Mouse (Mus musculus): ENCODE data around the gene Gm4858. TPM values are rescaled to one million over a fixed set of nuclear protein-coding genes. Genes with fewer than 3 reads are reported as not detected.
A peak's percentile ranks its signal among the peaks of the same experiment; 100 is the strongest.
"Not testable (repeated sequence)": the region's sequence is repeated elsewhere in the genome, so short reads cannot be mapped to it uniquely, and the experiment has no call there.

Gm4858 gene
- polyA plus RNA-seq, 1 experiment: not detected

- H3K27ac ChIP-seq (ENCODE audit: control insufficient read depth, insufficient read depth, low read depth, low read length): no peak overlapping the region
- no peaks in the 10 kb centered on the region for H3K36me3 ChIP-seq (ENCODE audit: control insufficient read depth, insufficient read depth, low read length)
- TF ChIP-seq CTCF (IDR thresholded peaks at IDR 0.05; ENCODE audit: control insufficient read depth, insufficient read depth, insufficient replicate concordance, low read depth, low read length): peak; percentile 24; the same call in 1 of the 2 replicates
- no peak for TF ChIP-seq POLR2A (IDR thresholded peaks at IDR 0.05; ENCODE audit: control insufficient read depth, low read depth, low read length)
- H3K27me3 ChIP-seq (ENCODE audit: control insufficient read depth, insufficient read depth, low read length): no peaks in the 10 kb centered on the region
- no peaks in the 10 kb centered on the region for H3K4me1 ChIP-seq (ENCODE audit: control insufficient read depth, insufficient read depth, low read length)
- no peak overlapping the region for H3K4me3 ChIP-seq (ENCODE audit: control insufficient read depth, low read depth, low read length)
These were observed 15.7 kb upstream of the Gm4858 start for GRCm38 (mm10) chr3:93052826-93053474.

DNA sequence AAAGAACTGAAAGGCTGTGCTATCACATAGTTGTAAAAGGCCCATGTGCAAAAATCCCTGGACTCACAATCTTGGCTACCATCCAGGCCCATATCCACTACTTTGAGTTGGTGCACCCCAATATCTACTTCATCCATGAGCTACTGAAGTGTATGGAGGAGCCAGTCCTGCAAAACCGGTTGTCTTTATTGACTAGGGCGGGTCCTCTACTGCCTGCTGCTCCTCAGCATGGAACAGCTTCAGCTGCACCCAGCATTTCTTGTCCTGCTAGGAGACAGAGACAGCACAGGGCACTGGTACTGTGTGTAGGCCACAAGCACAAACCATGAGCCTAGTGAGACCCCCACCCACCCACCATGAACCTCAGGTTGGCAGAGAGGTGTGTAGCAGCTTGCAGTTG, 18.0 kb downstream of the Gm4858 start:
- Histone ChIP-seq H3K27me3 (ENCODE audit: control insufficient read depth, insufficient read depth, low read length) (no peaks in the 10 kb centered on the region), H3K4me1 (ENCODE audit: control insufficient read depth, insufficient read depth, low read length) (no peaks in the 10 kb centered on the region), H3K36me3 (ENCODE audit: control insufficient read depth, insufficient read depth, low read length) (no peaks in the 10 kb centered on the region), H3K4me3 (ENCODE audit: control insufficient read depth, low read depth, low read length) (no peak overlapping the region), H3K27ac (ENCODE audit: control insufficient read depth, insufficient read depth, low read depth, low read length) (no peak overlapping the region)
- TF ChIP-seq POLR2A (IDR thresholded peaks at IDR 0.05; ENCODE audit: control insufficient read depth, low read depth, low read length) (no peak), CTCF (IDR thresholded peaks at IDR 0.05; ENCODE audit: control insufficient read depth, insufficient read depth, insufficient replicate concordance, low read depth, low read length) (no peak)

DNA sequence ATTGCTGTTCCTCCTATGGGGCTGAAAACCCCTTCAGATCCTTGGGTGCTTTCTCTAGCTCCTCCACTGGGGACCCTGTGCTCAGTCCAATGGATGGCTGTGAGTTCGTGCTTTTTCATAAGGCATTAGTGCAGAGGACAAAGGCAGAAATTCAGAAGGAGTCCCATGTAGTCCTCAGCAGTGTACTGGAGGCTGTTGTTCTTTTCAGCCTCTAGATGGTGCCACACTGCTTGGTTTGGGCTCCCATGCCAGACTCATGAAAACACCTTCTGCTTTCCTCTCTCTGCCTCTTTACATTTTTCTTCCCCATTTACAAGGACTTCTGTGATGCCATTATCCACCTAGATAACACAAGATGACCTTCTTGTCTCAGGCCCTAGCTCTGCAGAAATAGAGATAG, 25.0 kb downstream of the Gm4858 start:
- H3K27ac ChIP-seq (ENCODE audit: control insufficient read depth, insufficient read depth, low read depth, low read length); H3K4me1 ChIP-seq (ENCODE audit: control insufficient read depth, insufficient read depth, low read length); H3K27me3 ChIP-seq (ENCODE audit: control insufficient read depth, insufficient read depth, low read length); H3K4me3 ChIP-seq (ENCODE audit: control insufficient read depth, low read depth, low read length); H3K36me3 ChIP-seq (ENCODE audit: control insufficient read depth, insufficient read depth, low read length): not testable (repeated sequence)

- H3K4me1 ChIP-seq (ENCODE audit: control insufficient read depth, insufficient read depth, low read length): no peaks in the 10 kb centered on the region; the same call in 1 of the 2 replicates
- H3K27ac ChIP-seq (ENCODE audit: control insufficient read depth, insufficient read depth, low read depth, low read length): no peak overlapping the region
- no peaks in the 10 kb centered on the region for H3K36me3 ChIP-seq (ENCODE audit: control insufficient read depth, insufficient read depth, low read length)
- H3K4me3 ChIP-seq (ENCODE audit: control insufficient read depth, low read depth, low read length): no peak overlapping the region
- no peak for TF ChIP-seq CTCF (IDR thresholded peaks at IDR 0.05; ENCODE audit: control insufficient read depth, insufficient read depth, insufficient replicate concordance, low read depth, low read length)
- no peak for TF ChIP-seq POLR2A (IDR thresholded peaks at IDR 0.05; ENCODE audit: control insufficient read depth, low read depth, low read length)
- H3K27me3 ChIP-seq (ENCODE audit: control insufficient read depth, insufficient read depth, low read length): no peaks in the 10 kb centered on the region
These were observed 27.8 kb downstream of the Gm4858 start for GRCm38 (mm10) chr3:93096447-93096846.

- Histone ChIP-seq H3K36me3 (ENCODE audit: control insufficient read depth, insufficient read depth, low read length) (no peaks in the 10 kb centered on the region), H3K4me1 (ENCODE audit: control insufficient read depth, insufficient read depth, low read length) (no peaks in the 10 kb centered on the region), H3K27me3 (ENCODE audit: control insufficient read depth, insufficient read depth, low read length) (no peaks in the 10 kb centered on the region), H3K27ac (ENCODE audit: control insufficient read depth, insufficient read depth, low read depth, low read length) (no peak overlapping the region), H3K4me3 (ENCODE audit: control insufficient read depth, low read depth, low read length) (no peak overlapping the region)
- TF ChIP-seq POLR2A (IDR thresholded peaks at IDR 0.05; ENCODE audit: control insufficient read depth, low read depth, low read length) (no peak), CTCF (IDR thresholded peaks at IDR 0.05; ENCODE audit: control insufficient read depth, insufficient read depth, insufficient replicate concordance, low read depth, low read length) (peak; percentile 40; the same call in 1 of the 2 replicates)
These were observed 43.0 kb downstream of the Gm4858 start for GRCm38 (mm10) chr3:93111668-93112067.

DNA sequence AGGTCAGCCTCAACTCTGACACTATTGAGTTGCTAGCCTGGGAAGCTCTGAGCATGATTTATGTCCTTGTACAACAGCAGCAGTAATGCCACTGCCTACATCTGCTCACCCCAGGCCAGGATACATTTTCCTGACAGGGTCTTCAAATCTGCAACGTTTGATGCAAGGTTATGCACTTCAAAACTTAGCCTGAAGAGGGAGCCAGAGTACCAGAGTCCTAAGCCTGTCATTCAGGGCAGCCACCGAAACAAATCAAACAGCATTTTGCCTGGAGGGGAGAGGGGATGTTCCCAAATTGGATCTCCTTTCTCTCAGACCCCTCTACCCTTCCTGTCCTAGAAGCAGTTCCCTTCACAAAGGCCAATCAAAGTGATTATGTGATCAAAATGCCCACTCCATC, 45.9 kb downstream of the Gm4858 start:
- no peak for TF ChIP-seq POLR2A (IDR thresholded peaks at IDR 0.05; ENCODE audit: control insufficient read depth, low read depth, low read length)
- TF ChIP-seq CTCF (IDR thresholded peaks at IDR 0.05; ENCODE audit: control insufficient read depth, insufficient read depth, insufficient replicate concordance, low read depth, low read length): peak; percentile 18; the same call in 1 of the 2 replicates
- H3K27ac ChIP-seq (ENCODE audit: control insufficient read depth, insufficient read depth, low read depth, low read length): no peak overlapping the region
- no peaks in the 10 kb centered on the region for H3K36me3 ChIP-seq (ENCODE audit: control insufficient read depth, insufficient read depth, low read length)
- H3K4me1 ChIP-seq (ENCODE audit: control insufficient read depth, insufficient read depth, low read length): no peaks in the 10 kb centered on the region
- no peaks in the 10 kb centered on the region for H3K27me3 ChIP-seq (ENCODE audit: control insufficient read depth, insufficient read depth, low read length)
- H3K4me3 ChIP-seq (ENCODE audit: control insufficient read depth, low read depth, low read length): no peak overlapping the region

- no peak overlapping the region for H3K27ac ChIP-seq (ENCODE audit: control insufficient read depth, insufficient read depth, low read depth, low read length)
- H3K27me3 ChIP-seq (ENCODE audit: control insufficient read depth, insufficient read depth, low read length): no peaks in the 10 kb centered on the region
- TF ChIP-seq CTCF (IDR thresholded peaks at IDR 0.05; ENCODE audit: control insufficient read depth, insufficient read depth, insufficient replicate concordance, low read depth, low read length) (no peak), POLR2A (IDR thresholded peaks at IDR 0.05; ENCODE audit: control insufficient read depth, low read depth, low read length) (no peak)
- H3K4me1 ChIP-seq (ENCODE audit: control insufficient read depth, insufficient read depth, low read length): no peaks in the 10 kb centered on the region
- H3K4me3 ChIP-seq (ENCODE audit: control insufficient read depth, low read depth, low read length): no peak overlapping the region
- H3K36me3 ChIP-seq (ENCODE audit: control insufficient read depth, insufficient read depth, low read length): no peaks in the 10 kb centered on the region
These were observed 50.5 kb downstream of the Gm4858 start for GRCm38 (mm10) chr3:93119101-93119500.

Other genes starting within 250 kb of the Gm4858 start
- not detected in 2 replicates for gene Kprp, start 241.6 kb upstream of the Gm4858 start, polyA plus RNA-seq (2012; rRNA removed)
- not detected in 2 replicates for gene Lce1l, start 217.5 kb upstream of the Gm4858 start, polyA plus RNA-seq (2012; rRNA removed)
- not detected in 2 replicates for gene 2310050C09Rik, start 198.6 kb upstream of the Gm4858 start, polyA plus RNA-seq (2012; rRNA removed)
- not detected in 2 replicates for gene Lce3a, start 142.6 kb upstream of the Gm4858 start, polyA plus RNA-seq (2012; rRNA removed)
- not detected in 2 replicates for gene Lce3b, start 135.8 kb upstream of the Gm4858 start, polyA plus RNA-seq (2012; rRNA removed)
- gene Lce3c, start 124.3 kb upstream of the Gm4858 start, polyA plus RNA-seq (2012; rRNA removed): not detected in 2 replicates
- not detected in 2 replicates for gene Lce3d, start 111.4 kb upstream of the Gm4858 start, polyA plus RNA-seq (2012; rRNA removed)
- gene Lce3e, start 101.8 kb upstream of the Gm4858 start, polyA plus RNA-seq (2012; rRNA removed): not detected in 2 replicates
- gene Lce3f, start 76.6 kb upstream of the Gm4858 start, polyA plus RNA-seq (2012; rRNA removed): not detected in 2 replicates
- gene Crct1, start 53.1 kb upstream of the Gm4858 start, polyA plus RNA-seq (2012; rRNA removed): not detected in 2 replicates
- not detected in 2 replicates for gene Lce1m, start 49.8 kb upstream of the Gm4858 start, polyA plus RNA-seq (2012; rRNA removed)
- not detected in 2 replicates for gene Crnn, start 76.0 kb downstream of the Gm4858 start, polyA plus RNA-seq (2012; rRNA removed)
- gene Flg2, start 128.5 kb downstream of the Gm4858 start, polyA plus RNA-seq (2012; rRNA removed): not detected in 2 replicates
- 0.20 and 0.25 TPM in 2 replicates for gene Flg, start 204.7 kb downstream of the Gm4858 start, polyA plus RNA-seq (2012; rRNA removed)